Mouse (Mus musculus): ENCODE measurements around the gene Shkbp1.
A peak's percentile ranks its signal among the peaks of the same experiment; 100 is the strongest.

The Shkbp1 gene

DNA sequence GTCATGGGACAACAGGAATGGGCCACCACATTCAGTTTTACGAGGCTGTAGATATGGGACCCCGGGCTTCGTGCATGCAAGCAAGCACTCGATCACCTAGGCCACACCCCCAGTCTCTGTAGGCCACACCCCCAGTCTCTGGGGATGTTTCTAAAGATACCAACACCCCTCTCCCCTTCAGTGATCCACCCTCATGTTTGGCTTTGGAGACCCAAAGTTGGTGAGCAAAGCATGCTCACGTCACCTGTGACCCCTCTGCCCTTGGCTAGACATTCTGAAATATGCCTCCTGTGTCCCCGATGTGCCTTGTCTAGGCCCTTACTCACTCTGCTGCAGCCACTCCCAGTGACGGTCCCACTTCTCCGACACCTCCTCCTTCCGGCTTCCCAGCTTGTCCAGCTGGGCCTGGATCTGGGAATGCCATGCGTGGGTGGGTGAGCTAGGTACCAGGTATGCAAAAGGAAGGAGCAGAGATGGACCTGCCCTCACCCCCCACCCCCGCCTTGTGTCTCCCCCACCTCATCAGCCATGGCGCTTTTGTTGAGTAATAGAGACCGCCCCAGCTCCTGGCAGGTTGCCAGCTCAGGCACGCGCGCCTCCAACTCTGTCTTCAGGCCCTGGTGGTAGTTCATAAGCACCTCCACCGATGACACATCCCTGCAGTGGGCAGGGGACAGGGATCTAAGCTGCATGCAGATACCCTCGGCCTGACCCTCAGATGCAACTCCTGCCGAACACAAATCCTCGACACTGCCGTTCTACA lies 10.4 kb upstream of the Shkbp1 start:
- DNase-seq (ENCODE audit: low spot score in 2 of 2): no peak

- no peak for DNase-seq (ENCODE audit: low spot score in 2 of 2)
Observed at GRCm38 (mm10) chr7:27364379-27364778, 8.6 kb upstream of the Shkbp1 start.

GRCm38 (mm10) chr7:27361283-27361946 lies 5.6 kb upstream of the Shkbp1 start:
- DNase-seq (ENCODE audit: low spot score in 2 of 2): peak; percentile 98

- no peak for DNase-seq (ENCODE audit: low spot score in 2 of 2)
Observed at GRCm38 (mm10) chr7:27360749-27361148, 4.9 kb upstream of the Shkbp1 start.

DNA sequence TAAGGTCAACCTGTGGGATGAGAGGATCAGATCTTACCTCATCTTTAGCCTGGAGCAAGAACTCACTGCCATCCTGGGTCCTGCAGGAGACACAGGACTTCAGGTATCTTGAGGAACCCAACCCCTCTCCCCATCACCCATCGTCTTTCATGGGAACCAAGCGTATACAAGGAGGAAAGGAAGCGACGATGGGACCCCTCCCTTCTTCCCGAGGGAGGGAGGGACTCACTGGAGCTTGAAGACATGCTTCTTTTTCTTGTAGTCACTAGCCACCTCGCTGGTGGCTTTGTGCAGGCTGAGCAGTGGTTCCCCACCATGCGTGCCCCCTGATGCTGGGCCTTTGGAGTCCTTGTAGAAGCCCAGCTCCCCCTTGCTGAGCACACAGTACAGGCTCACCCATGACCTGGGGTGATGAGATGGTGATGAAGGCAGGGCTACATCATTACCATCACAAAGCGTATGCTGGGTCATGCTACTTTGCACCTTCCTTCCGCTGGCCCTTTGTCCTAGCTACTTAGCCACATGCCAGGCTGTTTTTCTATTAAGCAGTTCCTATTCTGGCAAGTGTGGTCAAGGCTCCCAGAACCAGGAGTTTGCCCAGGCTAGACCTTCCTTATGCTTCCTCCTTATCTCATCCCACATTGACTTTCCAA lies 4.0 kb upstream of the Shkbp1 start:
- no peak for DNase-seq (ENCODE audit: low spot score in 2 of 2)

DNA sequence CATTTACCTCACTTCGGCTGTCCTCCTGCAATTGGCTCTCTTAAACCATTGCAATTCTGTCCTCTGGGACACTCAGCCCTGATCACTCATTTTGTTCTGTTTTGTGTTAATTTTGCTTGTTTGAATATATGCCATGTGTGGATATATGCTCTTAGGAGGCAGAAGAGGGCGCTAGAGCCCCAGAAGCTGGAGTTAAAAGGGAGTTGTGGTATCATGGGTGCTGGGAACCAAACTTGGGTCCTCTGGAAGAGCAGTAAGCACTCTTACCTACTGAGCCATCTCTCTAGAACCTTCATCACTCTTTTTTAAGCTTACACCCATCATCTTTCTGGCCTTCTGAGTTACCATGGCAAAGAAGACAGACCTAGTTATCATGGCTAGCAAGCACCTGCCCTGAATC lies 3.3 kb upstream of the Shkbp1 start:
- no peak for DNase-seq (ENCODE audit: low spot score in 2 of 2)

DNA sequence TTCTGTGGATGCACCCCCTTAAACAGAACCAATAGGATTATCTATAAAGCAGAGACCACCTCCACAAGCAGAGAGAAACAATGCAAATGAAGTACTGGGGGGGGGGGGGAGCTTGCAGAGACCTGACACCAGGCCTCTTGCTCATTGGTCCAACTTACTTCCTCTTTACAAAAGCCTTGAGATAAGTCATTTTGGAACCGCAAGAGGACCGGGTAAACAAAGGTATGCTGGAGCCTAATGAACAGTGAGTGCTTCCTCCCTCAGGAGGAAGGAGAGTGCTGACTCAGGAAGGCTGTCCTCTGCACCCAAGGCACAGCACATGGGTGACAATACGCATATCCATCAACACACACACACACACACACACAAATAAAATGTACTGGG lies 1.8 kb upstream of the Shkbp1 start:
- no peak for DNase-seq (ENCODE audit: low spot score in 2 of 2)

DNA sequence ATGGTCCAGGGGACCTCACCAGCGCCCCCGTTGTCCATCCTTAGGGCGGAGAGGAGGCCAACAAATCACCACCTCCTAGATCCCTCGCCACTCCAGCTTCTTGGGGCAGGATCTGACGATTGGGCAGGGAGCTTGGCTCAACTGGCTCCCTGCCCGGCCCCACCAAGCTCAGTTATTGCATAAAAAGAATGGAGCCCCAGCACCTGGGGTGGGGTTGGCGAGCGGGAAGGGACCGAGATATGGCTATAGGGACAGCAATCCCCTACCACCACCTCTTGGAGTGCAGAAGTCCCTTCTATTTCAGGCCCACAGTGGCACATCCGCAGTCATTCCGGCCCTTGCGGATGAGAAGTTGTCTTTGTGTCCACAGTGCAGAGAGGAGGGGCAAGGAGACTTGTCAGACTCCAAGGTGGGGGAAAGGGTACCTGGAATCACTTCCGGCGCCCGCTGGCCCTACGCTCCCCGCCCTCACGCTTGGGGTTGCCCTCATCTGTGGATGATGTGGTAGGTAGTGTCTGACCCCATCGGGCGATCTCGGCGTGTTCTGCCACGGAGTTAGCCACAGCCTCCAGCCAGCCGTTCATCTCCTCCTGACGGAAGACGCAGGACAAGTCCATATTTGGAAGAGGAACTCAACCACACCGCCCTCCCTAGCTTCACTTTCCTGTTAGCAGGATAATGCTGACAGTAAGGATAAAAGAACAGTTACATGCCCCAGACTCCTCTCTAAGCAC lies 1.2 kb upstream of the Shkbp1 start, which contains the start of gene Gm20479:
TSS of gene Gm20479 (minus strand) at position 559 of the 734 bp plus-strand sequence.
- DNase-seq (ENCODE audit: low spot score in 2 of 2): peak in 1 of 2 experiments; percentile 17

GRCm38 (mm10) chr7:27356248-27356647 lies 429 bp upstream of the Shkbp1 start:
- DNase-seq (ENCODE audit: low spot score in 2 of 2): peak in 1 of 2 experiments; percentile 41

DNA sequence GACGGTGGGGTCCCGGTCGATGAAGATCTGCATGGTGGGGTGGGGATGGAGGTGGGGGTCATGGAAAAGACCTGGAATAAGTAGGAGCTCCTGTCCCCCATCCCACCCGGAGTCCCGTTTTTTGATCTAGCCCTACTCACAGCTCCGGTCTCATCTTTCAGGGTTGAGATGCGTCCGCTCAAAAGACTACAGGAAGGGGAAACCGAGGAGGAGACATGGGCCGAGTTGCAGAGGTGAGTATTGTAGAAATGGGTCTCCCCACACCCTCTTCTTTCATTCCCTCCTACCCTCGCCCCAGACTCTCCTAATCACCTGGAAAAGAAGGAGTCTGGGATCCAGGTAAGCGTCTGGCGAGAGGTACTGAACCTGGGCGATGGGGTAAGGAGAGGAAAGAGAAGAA lies 558 bp downstream of the Shkbp1 start:
- peak in 1 of 2 experiments; percentile 7 for DNase-seq (ENCODE audit: low spot score in 2 of 2)

DNA sequence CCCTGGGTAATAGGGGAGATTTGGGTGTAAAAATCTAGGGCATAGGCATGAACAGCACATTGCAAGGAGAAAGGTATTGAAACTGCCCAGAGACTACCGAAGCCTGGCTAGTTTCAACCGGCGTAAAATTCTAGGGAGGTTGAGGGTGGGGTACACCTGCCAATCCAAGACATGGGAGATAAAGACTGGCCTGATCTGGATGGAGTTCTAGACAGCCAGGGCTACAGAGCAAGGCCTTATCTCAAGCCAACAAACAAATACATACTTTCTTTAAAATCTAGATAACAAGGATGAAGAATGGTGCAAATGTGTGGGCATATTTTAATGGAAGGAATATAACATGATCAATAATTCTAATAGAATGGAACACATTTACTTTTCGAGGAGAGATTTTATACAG lies 1.0 kb downstream of the Shkbp1 start:
- no peak for DNase-seq (ENCODE audit: low spot score in 2 of 2)

DNA sequence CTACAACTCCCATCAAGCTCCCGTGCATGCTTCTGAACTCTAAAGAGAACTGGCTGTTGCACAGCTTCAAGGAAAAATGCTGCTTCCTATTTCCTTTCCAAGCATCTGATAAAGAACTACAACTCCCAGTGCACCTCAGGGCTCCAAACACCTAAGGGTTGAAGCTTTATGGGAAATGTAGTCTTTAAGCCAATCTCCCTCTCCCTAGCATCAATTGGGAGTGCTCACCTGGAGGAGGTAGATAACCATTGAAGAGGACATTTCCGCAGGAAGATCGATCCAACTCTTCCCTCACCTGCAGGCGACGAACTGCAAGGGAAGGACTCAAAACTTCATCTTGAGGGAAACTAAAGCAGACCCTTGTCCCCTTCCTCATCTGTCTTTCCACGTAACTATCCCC lies 1.7 kb downstream of the Shkbp1 start:
- DNase-seq (ENCODE audit: low spot score in 2 of 2): no peak

DNA sequence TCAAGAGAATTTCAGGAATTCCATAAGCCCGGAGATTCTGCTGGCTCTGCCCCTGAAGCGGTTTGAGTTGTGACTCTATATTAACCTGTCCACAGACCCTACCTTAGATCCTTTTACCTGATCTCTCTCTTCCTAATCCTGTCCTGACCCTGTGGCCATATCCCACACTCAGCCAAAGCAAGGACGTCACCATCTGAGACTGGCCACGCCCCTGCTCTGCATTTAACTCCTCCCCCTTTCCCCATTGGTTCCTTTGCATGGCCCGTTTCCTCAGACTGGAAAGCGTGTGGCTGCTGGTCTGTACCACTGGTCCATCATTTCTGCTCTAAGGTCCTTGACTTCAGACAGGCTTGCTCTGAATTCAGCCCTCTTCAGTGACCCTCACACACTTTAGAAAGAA lies 10.4 kb downstream of the Shkbp1 start:
- no peak for DNase-seq (ENCODE audit: low spot score in 2 of 2)

DNA sequence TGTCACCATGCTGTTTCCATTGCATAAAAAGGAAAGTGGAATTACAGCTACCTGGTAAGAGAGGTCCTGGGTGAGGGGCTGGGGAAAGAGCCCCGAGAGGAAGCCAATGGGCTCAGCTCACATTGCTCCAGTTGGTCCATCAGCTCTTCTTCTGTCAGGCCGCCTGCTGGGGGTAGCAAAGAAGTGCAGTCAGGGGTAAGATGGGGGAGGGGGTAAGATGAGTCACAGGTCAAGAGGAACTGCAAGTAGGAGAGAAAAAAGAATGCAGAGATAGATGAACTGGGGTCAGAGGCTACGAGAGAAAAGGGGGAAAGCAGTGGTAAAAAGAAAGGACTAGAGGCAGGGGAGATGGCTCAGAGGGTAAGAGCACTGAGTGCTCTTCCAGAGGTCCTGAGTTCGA lies 13.2 kb downstream of the Shkbp1 start:
- no peak for DNase-seq (ENCODE audit: low spot score in 2 of 2)

DNA sequence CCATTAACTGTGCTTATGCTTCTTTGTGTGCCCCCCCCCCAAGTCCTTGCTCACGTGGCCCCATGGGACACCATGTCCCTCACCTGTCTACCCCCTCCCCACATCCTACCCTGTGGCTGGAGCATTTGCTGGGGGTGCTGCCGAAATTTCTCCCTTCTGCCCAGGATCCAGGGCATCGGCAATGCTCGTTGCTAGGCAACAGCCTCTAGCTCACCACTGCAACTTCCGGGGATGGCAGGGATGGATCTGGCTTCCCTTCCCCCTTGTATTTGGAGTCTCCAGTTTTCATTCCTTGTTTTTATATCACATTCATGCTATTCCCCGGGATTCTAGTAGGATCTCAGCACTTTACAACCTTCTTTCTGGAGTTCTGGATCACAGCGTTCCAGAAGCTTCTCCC lies 16.3 kb downstream of the Shkbp1 start:
- peak in 1 of 2 experiments; percentile 44 for DNase-seq (ENCODE audit: low spot score in 2 of 2)

DNA sequence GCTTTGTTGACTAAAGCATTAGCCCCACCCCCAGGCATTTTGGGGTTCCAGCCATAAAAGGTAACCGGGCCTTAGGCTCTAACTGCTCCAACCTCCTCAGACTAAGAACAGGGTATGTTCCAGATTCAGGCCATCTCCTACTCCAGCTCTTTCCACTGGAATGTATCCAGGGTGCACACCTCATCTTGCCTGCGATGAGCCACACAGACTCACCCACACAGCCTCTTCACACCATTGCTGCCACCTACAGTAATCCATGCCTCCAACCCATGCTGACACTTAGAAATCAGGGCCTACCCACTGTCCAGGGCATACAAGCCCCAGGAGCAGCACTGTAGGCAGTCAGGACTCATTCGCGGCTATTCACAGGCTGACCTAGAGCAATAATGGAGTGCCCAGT lies 16.7 kb downstream of the Shkbp1 start:
- DNase-seq (ENCODE audit: low spot score in 2 of 2): no peak

DNA sequence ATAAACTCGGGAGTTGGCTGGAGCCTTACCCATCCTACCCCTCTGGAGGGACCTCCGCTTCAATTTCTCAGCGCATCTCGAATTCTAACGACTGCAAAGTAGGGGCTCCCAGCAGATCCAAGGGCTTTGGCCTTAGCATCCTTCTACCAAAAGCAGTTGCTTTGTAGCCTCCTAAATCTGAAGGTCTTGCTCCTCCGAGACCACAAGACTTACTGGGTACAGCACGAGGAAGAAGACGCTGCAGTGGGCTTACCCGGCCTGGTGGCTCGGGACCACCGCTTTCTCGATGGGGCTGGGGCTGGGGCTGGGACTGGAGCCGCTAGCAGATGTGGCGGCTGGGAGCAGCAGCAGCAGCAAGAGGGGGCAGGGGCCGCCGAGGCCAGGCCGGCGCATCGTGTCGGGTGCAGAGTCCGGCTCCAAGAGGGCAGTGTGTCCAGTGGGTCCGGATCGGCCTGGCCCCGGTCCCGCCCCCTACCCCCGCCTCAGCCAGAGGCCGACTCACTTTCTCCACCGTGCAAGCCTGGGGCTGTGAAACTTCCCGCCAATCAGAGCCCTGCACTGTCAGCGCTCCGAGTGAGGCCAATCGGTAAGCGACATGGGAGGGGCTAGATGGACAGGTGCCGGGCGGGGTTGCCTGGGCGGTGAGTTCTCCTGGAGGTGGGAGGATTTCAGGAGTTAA lies 18.5 kb downstream of the Shkbp1 start, which contains the start of gene Ltbp4:
TSS of gene Ltbp4 (minus strand) at position 518 of the 679 bp plus-strand sequence.
- no peak for DNase-seq (ENCODE audit: low spot score in 2 of 2)

- peak; percentile 76 to 92 for DNase-seq (ENCODE audit: low spot score in 2 of 2)
Observed at GRCm38 (mm10) chr7:27335928-27336823, 19.6 kb downstream of the Shkbp1 start.

DNA sequence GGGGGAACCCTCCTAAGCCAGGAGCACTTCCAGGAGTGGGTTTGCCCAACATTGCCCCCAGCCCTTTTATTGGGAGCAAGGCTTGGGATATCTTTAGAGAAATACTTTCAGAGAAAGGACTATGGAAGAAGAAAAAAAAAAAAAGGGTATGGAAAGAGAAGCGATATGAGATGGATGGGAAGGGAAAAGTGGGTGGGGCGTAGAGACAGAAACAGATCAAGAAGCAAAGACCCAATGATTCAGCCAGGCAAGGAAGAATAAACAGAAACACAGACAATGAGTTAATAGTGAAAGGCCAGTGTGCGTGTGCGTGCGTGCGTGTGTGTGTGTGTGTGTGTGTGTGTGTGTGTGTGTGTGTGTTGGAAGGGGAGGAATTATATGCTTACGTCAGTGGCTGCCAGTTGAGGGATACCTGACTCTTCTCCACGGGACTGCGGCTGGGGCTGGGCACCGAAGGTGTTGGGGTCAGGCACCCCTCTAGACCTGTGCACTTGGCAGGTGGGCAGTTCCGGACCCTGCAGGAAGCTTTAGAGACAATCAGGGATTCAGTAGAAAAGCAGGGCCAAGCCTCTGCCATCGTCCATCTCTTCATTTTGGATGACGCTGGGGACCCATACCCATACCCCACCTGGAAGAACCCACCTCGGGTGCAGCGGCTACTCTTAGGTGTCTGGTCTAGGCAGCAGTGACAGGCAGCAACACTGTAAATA lies 20.7 kb downstream of the Shkbp1 start:
- no peak for DNase-seq (ENCODE audit: low spot score in 2 of 2)

DNA sequence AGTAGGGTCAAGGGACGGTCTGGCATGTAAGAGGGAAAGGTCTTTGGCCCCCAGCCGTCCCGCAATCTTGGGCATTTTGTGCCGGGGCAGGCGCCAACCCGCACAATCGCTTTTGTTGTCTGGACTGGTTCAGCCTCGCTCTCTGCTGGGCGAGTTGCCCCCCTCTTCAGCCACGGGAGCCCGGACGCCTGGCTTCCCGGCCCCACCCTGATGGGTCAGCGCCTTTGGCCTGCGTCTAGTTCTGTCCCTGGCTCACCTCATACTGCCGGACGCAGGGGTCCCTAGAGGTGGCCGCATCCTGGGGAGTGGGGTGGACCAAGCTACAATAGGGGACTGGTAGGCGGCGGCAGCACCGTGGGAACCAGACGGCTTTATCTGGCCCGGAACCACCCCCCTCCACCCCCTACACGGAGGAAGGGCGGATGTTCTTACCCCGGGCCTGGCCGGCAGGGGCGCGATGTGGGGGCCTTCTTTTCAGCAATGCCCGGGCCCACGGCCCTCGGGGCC lies 21.4 kb downstream of the Shkbp1 start:
- no peak for DNase-seq (ENCODE audit: low spot score in 2 of 2)

Data from frontal cortex, postnatal 14 days (tissue).